In the genomic region with DNA sequence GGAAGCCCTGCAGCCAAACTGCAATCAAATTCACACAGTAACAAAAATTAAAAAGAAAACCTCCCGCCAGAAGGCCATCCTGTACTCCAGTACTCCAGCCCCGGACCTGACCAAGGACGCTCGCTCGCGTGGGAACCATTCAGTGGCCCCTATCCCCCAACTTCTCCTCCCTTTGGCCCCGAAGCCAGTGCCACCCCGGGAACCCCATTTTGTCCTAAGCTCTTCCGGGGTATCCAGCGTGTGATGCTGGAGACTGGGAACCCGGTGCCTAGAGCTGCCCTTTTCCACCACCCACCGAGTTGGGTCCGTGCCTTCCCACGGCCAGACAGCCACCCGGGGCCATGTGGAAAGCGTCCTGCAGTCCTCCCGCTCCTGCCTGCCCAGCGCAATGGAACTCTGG, we compare ENCODE assay signal across 9 mouse cellular contexts. TPM values are rescaled to one million over a fixed set of nuclear protein-coding genes. Genes with fewer than 3 reads are reported as not detected.
DNase-seq lines count a peak whose midpoint lies in the region; ATAC-seq and TF ChIP-seq lines count a peak whose summit lies in the region.
"Not testable (repeated sequence)": the region's sequence is repeated elsewhere in the genome, so short reads cannot be mapped to it uniquely, and the experiment has no call there.
"Had no signal": no experiment of that assay in that cellular context is flagged by ENCODE, and none has a peak within 500 bp of the region (broad histone marks: within the 10 kb centered on the region; RNA-seq: fewer than 3 reads in every experiment).

No protein-coding gene starts in this region.

- TF ChIP-seq POLR2A in kidney, adult 2 months (IDR thresholded peaks at IDR 0.05; ENCODE audit: low read depth, low read length) = not testable (repeated sequence)

- H3K27ac ChIP-seq in embryonic facial prominence, embryonic 11.5 days (replicated peaks; ENCODE audit: low read depth, low read length); heart, embryonic 11.5 days (ENCODE audit: low read depth, low read length); kidney, adult 2 months (ENCODE audit: insufficient read depth, low read depth, low read length); lung, postnatal 0 days (ENCODE audit: low read length): not testable (repeated sequence)

- not testable (repeated sequence) for TF ChIP-seq EP300 in lung, postnatal 0 days (IDR thresholded peaks at IDR 0.05)

- not testable (repeated sequence) for H3K9me3 ChIP-seq in embryonic facial prominence, embryonic 11.5 days (replicated peaks; ENCODE audit: control insufficient read depth, low read length); heart, embryonic 11.5 days (replicated peaks; ENCODE audit: control insufficient read depth, low read length); lung, postnatal 0 days (ENCODE audit: low read length)

- not testable (repeated sequence) for H3K36me3 ChIP-seq in embryonic facial prominence, embryonic 11.5 days (replicated peaks; ENCODE audit: control insufficient read depth, insufficient read depth, low read depth, low read length); heart, embryonic 11.5 days (ENCODE audit: control insufficient read depth, insufficient read depth, low read length); kidney, adult 2 months (ENCODE audit: control insufficient read depth, insufficient read depth, low read length); lung, postnatal 0 days (ENCODE audit: insufficient read depth, low read length)

- peak overlapping the region; percentile 33 for H3K4me3 ChIP-seq in embryonic facial prominence, embryonic 11.5 days (ENCODE audit: low read depth, low read length)
- H3K4me3 ChIP-seq in heart, embryonic 11.5 days (ENCODE audit: low read depth, low read length) = peak overlapping the region; percentile 44
- peak overlapping the region; percentile 82 for H3K4me3 ChIP-seq in kidney, adult 2 months (ENCODE audit: insufficient read depth, low read depth, low read length)
- H3K4me3 ChIP-seq in lung, postnatal 0 days (ENCODE audit: low read depth, low read length) = peak overlapping the region; percentile 31

- H3K9ac ChIP-seq in embryonic facial prominence, embryonic 11.5 days (replicated peaks; ENCODE audit: low read length) = 0 out of 2 replicates have a peak overlapping the region, but pooled peaks have one; percentile 28
- H3K9ac ChIP-seq in heart, embryonic 11.5 days (ENCODE audit: low read depth, low read length) = peak overlapping the region; percentile 54; the same call in 1 of the 2 replicates
- not testable (repeated sequence) for H3K9ac ChIP-seq in lung, postnatal 0 days (replicated peaks; ENCODE audit: low read depth)

- intact Hi-C loops in left cerebral cortex, postnatal 10 days (cut with DNase I) = not testable (repeated sequence)

- not testable (repeated sequence) for H3K27me3 ChIP-seq in embryonic facial prominence, embryonic 11.5 days (ENCODE audit: control insufficient read depth, insufficient read depth, low read length); heart, embryonic 11.5 days (ENCODE audit: control insufficient read depth, insufficient read depth, low read length); kidney, adult 2 months (replicated peaks; ENCODE audit: control insufficient read depth, insufficient read depth, low read length); lung, postnatal 0 days (replicated peaks; ENCODE audit: insufficient read depth, low read length)

- H3K4me1 ChIP-seq in embryonic facial prominence, embryonic 11.5 days (ENCODE audit: control insufficient read depth, insufficient read depth, low read length); heart, embryonic 11.5 days (ENCODE audit: control insufficient read depth, insufficient read depth, low read length); kidney, adult 2 months (ENCODE audit: control insufficient read depth, insufficient read depth, low read length); lung, postnatal 0 days (ENCODE audit: insufficient read depth, low read depth, low read length): not testable (repeated sequence)

- not testable (repeated sequence) for TF ChIP-seq CTCF in kidney, adult 2 months (conservative IDR thresholded peaks at IDR 0.05; ENCODE audit: insufficient read depth, insufficient read length, low read depth, low read length); lung, postnatal 0 days (IDR thresholded peaks at IDR 0.05)

- peak; percentile 45 for DNase-seq in adrenal gland, postnatal 10 days
- not testable (repeated sequence) for DNase-seq in embryonic facial prominence, embryonic 11.5 days (ENCODE audit: low spot score); lung, postnatal 0 days (ENCODE audit: low spot score)
- DNase-seq in kidney, adult 2 months = peak; percentile 32
- DNase-seq in left cerebral cortex, postnatal 10 days (ENCODE audit: extremely low spot score in 1 of 2, low spot score in 2 of 2) = peak; percentile 8 to 57
- peak; percentile 2 for DNase-seq in ovary, postnatal 14 days (ENCODE audit: low spot score)
- DNase-seq in urinary bladder, postnatal 36 days (ENCODE audit: low spot score in 2 of 2) = peak; percentile 3 to 9

- ATAC-seq in embryonic facial prominence, embryonic 11.5 days (replicated peaks; ENCODE audit: insufficient number of reproducible peaks, low FRiP score, low TSS enrichment, low read depth); heart, embryonic 11.5 days (replicated peaks; ENCODE audit: insufficient number of reproducible peaks, low FRiP score, low TSS enrichment); lung, postnatal 0 days: not testable (repeated sequence)

- not testable (repeated sequence) for H3K4me2 ChIP-seq in embryonic facial prominence, embryonic 11.5 days (ENCODE audit: low read depth, low read length)
- peak overlapping the region; percentile 47 for H3K4me2 ChIP-seq in heart, embryonic 11.5 days
- H3K4me2 ChIP-seq in lung, postnatal 0 days (replicated peaks; ENCODE audit: low read depth, low read length) = peak overlapping the region; percentile 40; the same call in 1 of the 2 replicates

- WGBS in embryonic facial prominence, embryonic 11.5 days = 0% methylated on average over 17 of the region's 18 CpGs
- WGBS in heart, embryonic 11.5 days (ENCODE audit: insufficient replicate concordance) = under 1% methylated on average over 18 of the region's 18 CpGs
- under 1% methylated on average over 18 of the region's 18 CpGs for WGBS in kidney, adult 2 months
- WGBS in lung, postnatal 0 days = 4% methylated on average over 17 of the region's 18 CpGs

RNA-seq across cellular contexts. Expression of gene Gm14326, which starts 0.4 kb away (rescaled TPM):
- 10 to 100 TPM; 26.5 to 40.3 TPM for total RNA-seq in adrenal gland, postnatal 10 days (2021)
- polyA plus RNA-seq in embryonic facial prominence, embryonic 11.5 days (2014; fragmentation: Nextera tagmentation; extraction: Ambion mirVana) = 21.5 TPM in 2 replicates
- polyA plus RNA-seq in heart, embryonic 11.5 days (2014; fragmentation: Nextera tagmentation; extraction: Ambion mirVana) = 21.8 and 23.8 TPM in 2 replicates
- 2.9 and 3.8 TPM in 2 replicates for polyA plus RNA-seq in kidney, adult 2 months (2012; rRNA removed)
- 10 to 100 TPM; 44.1 to 54.4 TPM for total RNA-seq in left cerebral cortex, postnatal 10 days (2021)
- 15.4 and 16.2 TPM in 2 replicates for polyA plus RNA-seq in lung, postnatal 0 days (2015; fragmentation: Nextera tagmentation; extraction: Ambion mirVana)

RNA-seq across cellular contexts. Expression of gene Zfp972, which starts 31.3 kb away (rescaled TPM):
- 1 to 10 TPM; 1.8 to 1.9 TPM for total RNA-seq in adrenal gland, postnatal 10 days (2021)
- not detected in 2 replicates for polyA plus RNA-seq in embryonic facial prominence, embryonic 11.5 days (2014; fragmentation: Nextera tagmentation; extraction: Ambion mirVana)
- polyA plus RNA-seq in heart, embryonic 11.5 days (2014; fragmentation: Nextera tagmentation; extraction: Ambion mirVana) = not detected in 2 replicates
- polyA plus RNA-seq in kidney, adult 2 months (2012; rRNA removed) = 0.17 TPM in 1 of 2 replicates, not detected in the other
- total RNA-seq in left cerebral cortex, postnatal 10 days (2021) = 1 to 10 TPM in 1 of 2 experiments, not detected in 1; 1.4 TPM
- 0.45 and 0.80 TPM in 2 replicates for polyA plus RNA-seq in lung, postnatal 0 days (2015; fragmentation: Nextera tagmentation; extraction: Ambion mirVana)
- total RNA-seq: granulocyte monocyte progenitor cell, adult 5-6 weeks had no signal

RNA-seq across cellular contexts. Expression of gene Gm14327, which starts 59.8 kb away (rescaled TPM):
- total RNA-seq in adrenal gland, postnatal 10 days (2021) = 1 to 10 TPM; 5.3 to 8.1 TPM
- polyA plus RNA-seq in embryonic facial prominence, embryonic 11.5 days (2014; fragmentation: Nextera tagmentation; extraction: Ambion mirVana) = 1.3 and 3.2 TPM in 2 replicates
- 4.5 and 5.6 TPM in 2 replicates for polyA plus RNA-seq in heart, embryonic 11.5 days (2014; fragmentation: Nextera tagmentation; extraction: Ambion mirVana)
- 0.38 and 0.94 TPM in 2 replicates for polyA plus RNA-seq in kidney, adult 2 months (2012; rRNA removed)
- 1 to 10 TPM; 6.2 TPM for total RNA-seq in left cerebral cortex, postnatal 10 days (2021)
- 3.7 and 4.7 TPM in 2 replicates for polyA plus RNA-seq in lung, postnatal 0 days (2015; fragmentation: Nextera tagmentation; extraction: Ambion mirVana)
- total RNA-seq: granulocyte monocyte progenitor cell, adult 5-6 weeks had no signal

Comparison
In these comparisons a context has a peak if more than half of its experiments do, and no peak if none do; other contexts are left out.
1. H3K4me3 ChIP-seq: peak in every context shown above with its lines; median percentile 82 in kidney, adult 2 months; 44 in heart, embryonic 11.5 days; 33 in embryonic facial prominence, embryonic 11.5 days; 31 in lung, postnatal 0 days.